Mouse (Mus musculus): Measurements from ENCODE around the gene Pla2g4b.

DNA sequence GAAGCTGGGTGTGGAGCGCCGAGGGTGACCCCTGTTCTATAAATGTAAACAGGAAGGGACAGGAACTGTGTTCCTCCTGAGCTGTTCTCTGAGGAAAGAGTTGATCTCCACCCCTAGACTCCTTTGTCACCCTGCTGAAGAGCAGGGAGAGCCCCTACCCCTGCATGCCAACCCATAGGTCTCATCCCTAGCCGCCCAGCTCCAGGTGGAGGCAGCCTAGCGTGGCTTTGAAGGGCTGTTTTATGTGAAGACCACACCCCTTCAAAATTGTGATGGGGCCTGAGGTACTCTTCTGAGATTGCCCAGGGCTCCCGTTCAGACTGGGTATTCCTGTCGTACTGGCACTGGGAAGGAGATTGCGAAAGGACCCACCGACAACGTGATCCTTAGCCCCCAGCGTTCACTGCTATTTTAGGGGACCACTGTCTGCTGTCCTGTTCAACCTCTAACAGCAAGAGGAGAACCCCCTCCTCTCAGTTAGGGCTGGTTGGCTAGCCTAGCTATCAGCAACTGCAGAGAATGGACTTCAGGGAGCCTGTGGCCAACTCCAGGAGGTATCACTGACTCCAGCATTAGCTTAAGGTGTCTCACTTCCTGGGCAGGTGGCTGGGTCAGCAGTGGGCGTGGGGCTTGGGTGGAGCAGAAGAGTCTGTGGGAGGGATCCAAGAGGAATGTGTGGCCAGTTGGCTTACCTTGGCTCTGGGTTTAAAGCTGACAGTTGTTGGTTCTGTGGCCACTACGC lies at the start of gene Pla2g4b:
- TF ChIP-seq CTCF (conservative IDR thresholded peaks at IDR 0.05 in 1 of 2, IDR thresholded peaks at IDR 0.05 in 1 of 2; ENCODE audit: low read depth in 2 of 2, low read length in 2 of 2) (no peak), POLR2A (IDR thresholded peaks at IDR 0.05; ENCODE audit: low read depth, low read length) (no peak), NRF1 (IDR thresholded peaks at IDR 0.05; ENCODE audit: low read depth, low read length) (no peak)

Measured in CH12.LX (cell line).